Mouse (Mus musculus) forebrain, embryonic 10.5 days (tissue): ENCODE measurements at regions not wholly inside any gene's neighbourhood (a gene's known extent, or its start where the extent isn't known, plus 50 kb on each side); places are given as distances from the start of the nearest gene placed in this dataset.

Experiments
- DNase-seq: peaks from one replicate; pipeline ENCODE4 v3.0.0-alpha.2; 2017; ENCODE audit warnings: low spot score; ENCODE audit errors: extremely low spot score
- H3K27ac ChIP-seq: fragments of 300-500 bp; sonication (generic); 2 replicates; pipeline ENCODE4 v1.5.1; 2016; ENCODE audit warnings: mild to moderate bottlenecking
- H3K27me3 ChIP-seq: fragments of 300-500 bp; sonication (generic); 2 replicates; pipeline ENCODE4 v1.6.1; 2016; ENCODE audit warnings: mild to moderate bottlenecking; ENCODE audit not compliant: poor library complexity, severe bottlenecking
- H3K36me3 ChIP-seq: fragments of 300-500 bp; sonication (generic); replicated peaks from 2 replicates; pipeline ENCODE4 v1.6.1; 2016; ENCODE audit warnings: mild to moderate bottlenecking, moderate library complexity
- H3K4me1 ChIP-seq: fragments of 300-500 bp; sonication (generic); 2 replicates; pipeline ENCODE4 v1.6.1; 2016
- H3K4me3 ChIP-seq: fragments of 300-500 bp; sonication (generic); 2 replicates; pipeline ENCODE4 v1.5.1; 2016; ENCODE audit warnings: mild to moderate bottlenecking, moderate library complexity
- H3K9me3 ChIP-seq: fragments of 300-500 bp; sonication (generic); 2 replicates; pipeline ENCODE4 v1.6.1; 2016; ENCODE audit warnings: mild to moderate bottlenecking, moderate library complexity
- WGBS: fragments of 180-500 bp; shearing (Covaris S2); methylation state at CpG from one replicate; pipeline ENCODE4 v1.1.7; 2016; 5-methylcytosine and 5-hydroxymethylcytosine counted together

GRCm38 (mm10) chr14:72141136-72141535 is 350.5 kb downstream of the Gm9195 start:
- H3K36me3 ChIP-seq, result no peaks in the 10 kb centered on the region
- no peak overlapping the region for H3K27ac ChIP-seq
- no peak overlapping the region for H3K4me3 ChIP-seq
- peaks cover 18% of the 10 kb centered on the region for H3K4me1 ChIP-seq
- DNase-seq, result no peak
- 56% methylated on average over 4 of the region's 4 CpGs for WGBS
- H3K9me3 ChIP-seq, result no peaks in the 10 kb centered on the region
- H3K27me3 ChIP-seq, result peaks cover 9% of the 10 kb centered on the region; the same call in 1 of the 2 replicates

GRCm38 (mm10) chr14:72130149-72130548 is 361.5 kb downstream of the Gm9195 start:
- Histone ChIP-seq H3K4me1 (no peaks in the 10 kb centered on the region), H3K36me3 (no peaks in the 10 kb centered on the region), H3K27ac (no peak overlapping the region), H3K4me3 (no peak overlapping the region), H3K27me3 (no peaks in the 10 kb centered on the region), H3K9me3 (no peaks in the 10 kb centered on the region)
- WGBS, result 79% methylated on average over 4 of the region's 4 CpGs
- DNase-seq, result no peak

- H3K36me3 ChIP-seq, result no peaks in the 10 kb centered on the region
- H3K9me3 ChIP-seq, result no peaks in the 10 kb centered on the region
- no peak overlapping the region for H3K4me3 ChIP-seq
- WGBS, result 91% methylated on average over 4 of the region's 4 CpGs
- H3K27ac ChIP-seq, result no peak overlapping the region
- no peak for DNase-seq
- H3K27me3 ChIP-seq, result no peaks in the 10 kb centered on the region
- H3K4me1 ChIP-seq, result peaks cover 4% of the 10 kb centered on the region; the same call in 1 of the 2 replicates
These were observed 369.9 kb downstream of the Gm9195 start for GRCm38 (mm10) chr14:72121786-72122185.

GRCm38 (mm10) chr14:72121006-72121405 is 370.6 kb downstream of the Gm9195 start:
- Histone ChIP-seq H3K27ac (no peak overlapping the region), H3K4me3 (no peak overlapping the region), H3K27me3 (no peaks in the 10 kb centered on the region), H3K4me1 (peaks cover 4% of the 10 kb centered on the region; the same call in 1 of the 2 replicates), H3K36me3 (no peaks in the 10 kb centered on the region), H3K9me3 (no peaks in the 10 kb centered on the region)
- no peak for DNase-seq
- 10% methylated on average over 1 of the region's 1 CpGs for WGBS

GRCm38 (mm10) chr14:72116842-72117241 is 374.8 kb downstream of the Gm9195 start:
- 88% methylated on average over 4 of the region's 4 CpGs for WGBS
- Histone ChIP-seq H3K27me3 (no peaks in the 10 kb centered on the region), H3K4me3 (no peak overlapping the region), H3K27ac (no peak overlapping the region), H3K36me3 (no peaks in the 10 kb centered on the region), H3K4me1 (peaks cover 4% of the 10 kb centered on the region; the same call in 1 of the 2 replicates), H3K9me3 (no peaks in the 10 kb centered on the region)
- no peak for DNase-seq

GRCm38 (mm10) chr14:72113377-72113993 is 378.2 kb downstream of the Gm9195 start:
- WGBS, result 89% methylated on average over 8 of the region's 8 CpGs

GRCm38 (mm10) chr14:72110689-72111088 is 380.9 kb downstream of the Gm9195 start:
- H3K9me3 ChIP-seq, result no peaks in the 10 kb centered on the region
- no peak overlapping the region for H3K27ac ChIP-seq
- no peaks in the 10 kb centered on the region for H3K4me1 ChIP-seq
- WGBS, result 92% methylated on average over 2 of the region's 2 CpGs
- DNase-seq, result no peak
- H3K27me3 ChIP-seq, result no peaks in the 10 kb centered on the region
- no peak overlapping the region for H3K4me3 ChIP-seq
- H3K36me3 ChIP-seq, result no peaks in the 10 kb centered on the region

More at GRCm38 (mm10) chr14:72113377-72113993, 378.2 kb downstream of the Gm9195 start:
- Histone ChIP-seq H3K27me3 (no peaks in the 10 kb centered on the region), H3K36me3 (no peaks in the 10 kb centered on the region), H3K4me3 (no peak overlapping the region), H3K4me1 (no peaks in the 10 kb centered on the region), H3K27ac (no peak overlapping the region), H3K9me3 (no peaks in the 10 kb centered on the region)
- no peak for DNase-seq

- H3K27me3 ChIP-seq, result no peaks in the 10 kb centered on the region
- WGBS, result 93% methylated on average over 2 of the region's 2 CpGs
- H3K27ac ChIP-seq, result no peak overlapping the region
- H3K4me1 ChIP-seq, result no peaks in the 10 kb centered on the region
- DNase-seq, result no peak
- H3K4me3 ChIP-seq, result no peak overlapping the region
- H3K9me3 ChIP-seq, result no peaks in the 10 kb centered on the region
- no peaks in the 10 kb centered on the region for H3K36me3 ChIP-seq
These were observed 400.1 kb downstream of the Gm9195 start for GRCm38 (mm10) chr14:72091579-72091978.

- DNase-seq, result no peak
- WGBS, result 79% methylated on average over 3 of the region's 3 CpGs
- no peak overlapping the region for H3K4me3 ChIP-seq
- no peaks in the 10 kb centered on the region for H3K9me3 ChIP-seq
- no peaks in the 10 kb centered on the region for H3K36me3 ChIP-seq
- H3K27ac ChIP-seq, result no peak overlapping the region
- H3K27me3 ChIP-seq, result no peaks in the 10 kb centered on the region
- no peaks in the 10 kb centered on the region for H3K4me1 ChIP-seq
These were observed 410.2 kb downstream of the Gm9195 start for GRCm38 (mm10) chr14:72081473-72081872.

GRCm38 (mm10) chr14:72064111-72064812 is 427.4 kb downstream of the Gm9195 start:
- H3K4me3 ChIP-seq, result no peak overlapping the region
- H3K36me3 ChIP-seq, result no peaks in the 10 kb centered on the region
- no peaks in the 10 kb centered on the region for H3K9me3 ChIP-seq
- H3K27ac ChIP-seq, result no peak overlapping the region
- H3K4me1 ChIP-seq, result no peaks in the 10 kb centered on the region
- H3K27me3 ChIP-seq, result no peaks in the 10 kb centered on the region
- DNase-seq, result no peak
- 90% methylated on average over 12 of the region's 12 CpGs for WGBS

- H3K27ac ChIP-seq, result no peak overlapping the region
- 36% methylated on average over 2 of the region's 2 CpGs for WGBS
- no peaks in the 10 kb centered on the region for H3K36me3 ChIP-seq
- H3K4me1 ChIP-seq, result peaks cover 12% of the 10 kb centered on the region
- no peak for DNase-seq
- H3K9me3 ChIP-seq, result no peaks in the 10 kb centered on the region
- no peaks in the 10 kb centered on the region for H3K27me3 ChIP-seq
- H3K4me3 ChIP-seq, result no peak overlapping the region
These were observed 448.8 kb downstream of the Gm9195 start for GRCm38 (mm10) chr14:72042881-72043236.

GRCm38 (mm10) chr14:72042112-72042880 is 449.3 kb downstream of the Gm9195 start:
- Histone ChIP-seq H3K27ac (no peak overlapping the region), H3K27me3 (no peaks in the 10 kb centered on the region), H3K36me3 (no peaks in the 10 kb centered on the region), H3K4me3 (no peak overlapping the region), H3K4me1 (peaks cover 12% of the 10 kb centered on the region), H3K9me3 (no peaks in the 10 kb centered on the region)
- DNase-seq, result no peak
- WGBS, result 45% methylated on average over 3 of the region's 3 CpGs

GRCm38 (mm10) chr14:72030396-72030795 is 461.2 kb downstream of the Gm9195 start:
- Histone ChIP-seq H3K27ac (no peak overlapping the region), H3K36me3 (no peaks in the 10 kb centered on the region), H3K4me1 (no peaks in the 10 kb centered on the region), H3K27me3 (no peaks in the 10 kb centered on the region), H3K9me3 (no peaks in the 10 kb centered on the region), H3K4me3 (no peak overlapping the region)
- no peak for DNase-seq
- 80% methylated on average over 3 of the region's 3 CpGs for WGBS
